Mouse (Mus musculus) pancreas, adult 10 weeks (tissue): Measurements from ENCODE around the gene Tbx22. TPM values are rescaled to one million over a fixed set of nuclear protein-coding genes. Genes with fewer than 3 reads are reported as not detected.

ENCODE experiments used
- polyA plus RNA-seq: library from polyadenylated mRNA; stranded (reverse); fragments of 350-450 nt; fragmentation: Illumina TruSeq; extraction: RNeasy Lipid Tissue Mini Kit (QIAGEN cat#74804); gene quantifications from one replicate; pipeline ENCODE4 v1.2.3, GENCODE M21; 2015; ENCODE audit warnings: low read depth, low replicate concordance; ENCODE audit not compliant: insufficient read depth

Gene Tbx22
- not detected for polyA plus RNA-seq

GRCm38 (mm10) chrX:107667664-107668063 is at the start of gene Tbx22:
Gene Tbx22, plus strand, starts transcription at chrX:107667964.

Other genes starting within 250 kb of the Tbx22 start
- not detected for gene Tent5d, start 124.6 kb downstream of the Tbx22 start, polyA plus RNA-seq
- 2.1 TPM for gene 2610002M06Rik, start 148.4 kb downstream of the Tbx22 start, polyA plus RNA-seq